Mouse (Mus musculus): Measurements from ENCODE around the gene Hat1.

The Hat1 gene

GRCm38 (mm10) chr2:71462553-71462952, 73.8 kb downstream of the Hat1 start:
- no peak for DNase-seq (ENCODE audit: low spot score in 2 of 2)

GRCm38 (mm10) chr2:71466103-71466502, 77.3 kb downstream of the Hat1 start:
- no peak for DNase-seq (ENCODE audit: low spot score in 2 of 2)

- DNase-seq (ENCODE audit: low spot score in 2 of 2) = no peak
Measured at GRCm38 (mm10) chr2:71466861-71467450, 78.2 kb downstream of the Hat1 start.

GRCm38 (mm10) chr2:71471094-71471493, 82.3 kb downstream of the Hat1 start:
- DNase-seq (ENCODE audit: low spot score in 2 of 2) = no peak

- DNase-seq (ENCODE audit: low spot score in 2 of 2) = no peak
Measured at GRCm38 (mm10) chr2:71473830-71474229, 85.1 kb downstream of the Hat1 start.

- no peak for DNase-seq (ENCODE audit: low spot score in 2 of 2)
Measured at GRCm38 (mm10) chr2:71474345-71474744, 85.6 kb downstream of the Hat1 start.

- DNase-seq (ENCODE audit: low spot score in 2 of 2) = no peak
Measured at GRCm38 (mm10) chr2:71475311-71475710, 86.6 kb downstream of the Hat1 start.

GRCm38 (mm10) chr2:71475760-71476159, 87.0 kb downstream of the Hat1 start:
- DNase-seq (ENCODE audit: low spot score in 2 of 2) = no peak

GRCm38 (mm10) chr2:71477787-71478186, 89.0 kb downstream of the Hat1 start:
- no peak for DNase-seq (ENCODE audit: low spot score in 2 of 2)

GRCm38 (mm10) chr2:71479917-71480316, 91.2 kb downstream of the Hat1 start:
- no peak for DNase-seq (ENCODE audit: low spot score in 2 of 2)

- DNase-seq (ENCODE audit: low spot score in 2 of 2) = no peak
Measured at GRCm38 (mm10) chr2:71481825-71482224, 93.1 kb downstream of the Hat1 start.

GRCm38 (mm10) chr2:71483046-71483716, 94.4 kb downstream of the Hat1 start:
- no peak for DNase-seq (ENCODE audit: low spot score in 2 of 2)

GRCm38 (mm10) chr2:71483717-71484066, 94.9 kb downstream of the Hat1 start:
- no peak for DNase-seq (ENCODE audit: low spot score in 2 of 2)

Data from left cerebral cortex, adult 9 months (tissue).